Mouse (Mus musculus) forebrain, embryonic 13.5 days (tissue): ENCODE measurements at regions not wholly inside any gene's neighbourhood (a gene's known extent, or its start where the extent isn't known, plus 50 kb on each side); places are given as distances from the start of the nearest gene placed in this dataset.

Experiments used
- ATAC-seq: fragments of 200-750 bp; cut with Nextera tagmentation; 2 replicates; pipeline ENCODE4 v1.8.0; 2017
- H3K27ac ChIP-seq: fragments of 300-500 bp; sonication (generic); 2 replicates; pipeline ENCODE4 v1.5.1; 2015; ENCODE audit warnings: inconsistent platforms, mild to moderate bottlenecking, moderate library complexity
- H3K27me3 ChIP-seq: fragments of 300-500 bp; sonication (generic); 2 replicates; pipeline ENCODE4 v1.6.1; 2015; ENCODE audit warnings: mild to moderate bottlenecking, inconsistent platforms
- H3K36me3 ChIP-seq: fragments of 300-500 bp; sonication (generic); 2 replicates; pipeline ENCODE4 v1.6.1; 2015; ENCODE audit warnings: mild to moderate bottlenecking, inconsistent platforms; ENCODE audit not compliant: poor library complexity, severe bottlenecking
- H3K4me1 ChIP-seq: fragments of 300-500 bp; sonication (generic); 2 replicates; pipeline ENCODE4 v1.6.1; 2015; ENCODE audit warnings: inconsistent platforms
- H3K4me2 ChIP-seq: fragments of 300-500 bp; sonication (generic); 2 replicates; pipeline ENCODE4 v1.6.1; 2015; ENCODE audit warnings: inconsistent platforms, mild to moderate bottlenecking, moderate library complexity
- H3K4me3 ChIP-seq: fragments of 300-500 bp; sonication (generic); 2 replicates; pipeline ENCODE4 v1.5.1; 2015; ENCODE audit warnings: mild to moderate bottlenecking, inconsistent platforms
- H3K9ac ChIP-seq: fragments of 300-500 bp; sonication (generic); 2 replicates; pipeline ENCODE4 v1.6.1; 2015; ENCODE audit warnings: mild to moderate bottlenecking, inconsistent platforms
- H3K9me3 ChIP-seq: fragments of 300-500 bp; sonication (generic); replicated peaks from 2 replicates; pipeline ENCODE4 v1.6.1; 2016; ENCODE audit warnings: inconsistent platforms
- WGBS: fragments of 180-500 bp; shearing (Covaris S2); methylation state at CpG from one replicate; pipeline ENCODE4 v1.1.7; 2015; 5-methylcytosine and 5-hydroxymethylcytosine counted together

GRCm38 (mm10) chr8:102845362-102845761 is 59.9 kb upstream of the Cdh11 start:
- Histone ChIP-seq H3K4me3 (no peak overlapping the region), H3K27ac (no peak overlapping the region), H3K27me3 (no peaks in the 10 kb centered on the region), H3K9ac (no peak overlapping the region), H3K4me2 (no peak overlapping the region), H3K4me1 (no peaks in the 10 kb centered on the region), H3K36me3 (no peaks in the 10 kb centered on the region), H3K9me3 (no peaks in the 10 kb centered on the region)
- ATAC-seq = no peak

- Histone ChIP-seq H3K4me3 (no peak overlapping the region), H3K27ac (no peak overlapping the region), H3K9me3 (no peaks in the 10 kb centered on the region), H3K9ac (no peak overlapping the region), H3K27me3 (no peaks in the 10 kb centered on the region), H3K4me2 (no peak overlapping the region), H3K36me3 (no peaks in the 10 kb centered on the region), H3K4me1 (no peaks in the 10 kb centered on the region)
- ATAC-seq = no peak
- 93% methylated on average over 1 of the region's 1 CpGs for WGBS
These were observed 74.6 kb upstream of the Cdh11 start for GRCm38 (mm10) chr8:102860021-102860420.

GRCm38 (mm10) chr8:102899525-102899924 is 114.1 kb upstream of the Cdh11 start:
- Histone ChIP-seq H3K9me3 (no peaks in the 10 kb centered on the region), H3K4me2 (no peak overlapping the region), H3K27ac (no peak overlapping the region), H3K36me3 (no peaks in the 10 kb centered on the region), H3K9ac (no peak overlapping the region), H3K27me3 (no peaks in the 10 kb centered on the region), H3K4me1 (no peaks in the 10 kb centered on the region), H3K4me3 (no peak overlapping the region)
- ATAC-seq = no peak
- WGBS = 85% methylated on average over 2 of the region's 2 CpGs

GRCm38 (mm10) chr8:102900662-102901061 is 115.2 kb upstream of the Cdh11 start:
- H3K9me3 ChIP-seq = no peaks in the 10 kb centered on the region
- H3K9ac ChIP-seq = no peak overlapping the region
- no peaks in the 10 kb centered on the region for H3K4me1 ChIP-seq
- H3K36me3 ChIP-seq = no peaks in the 10 kb centered on the region
- no peak overlapping the region for H3K27ac ChIP-seq
- no peak overlapping the region for H3K4me3 ChIP-seq
- H3K4me2 ChIP-seq = no peak overlapping the region
- 15% methylated on average over 5 of the region's 5 CpGs for whole genome bisulfite sequencing
- H3K27me3 ChIP-seq = no peaks in the 10 kb centered on the region
- ATAC-seq = no peak

GRCm38 (mm10) chr8:102907444-102907843 is 122.0 kb upstream of the Cdh11 start:
- Histone ChIP-seq H3K9me3 (no peaks in the 10 kb centered on the region), H3K36me3 (no peaks in the 10 kb centered on the region), H3K4me1 (no peaks in the 10 kb centered on the region), H3K4me2 (no peak overlapping the region), H3K4me3 (no peak overlapping the region), H3K27me3 (no peaks in the 10 kb centered on the region), H3K9ac (no peak overlapping the region), H3K27ac (no peak overlapping the region)
- no peak for ATAC-seq
- WGBS = 88% methylated on average over 2 of the region's 2 CpGs

GRCm38 (mm10) chr8:102931342-102931835 is 145.9 kb upstream of the Cdh11 start:
- Histone ChIP-seq H3K4me2 (no peak overlapping the region), H3K27me3 (no peaks in the 10 kb centered on the region), H3K4me1 (peaks cover 15% of the 10 kb centered on the region; the same call in 1 of the 2 replicates), H3K4me3 (no peak overlapping the region), H3K9me3 (no peaks in the 10 kb centered on the region), H3K9ac (no peak overlapping the region), H3K27ac (no peak overlapping the region), H3K36me3 (no peaks in the 10 kb centered on the region)
- ATAC-seq = peak; percentile 50; the same call in 1 of the 2 replicates
- 5% methylated on average over 3 of the region's 3 CpGs for WGBS

- WGBS = 89% methylated on average over 2 of the region's 2 CpGs
- no peak for ATAC-seq
- Histone ChIP-seq H3K4me1 (no peaks in the 10 kb centered on the region), H3K4me3 (no peak overlapping the region), H3K27ac (no peak overlapping the region), H3K36me3 (no peaks in the 10 kb centered on the region), H3K27me3 (no peaks in the 10 kb centered on the region), H3K4me2 (no peak overlapping the region), H3K9ac (no peak overlapping the region), H3K9me3 (no peaks in the 10 kb centered on the region)
These were observed 153.3 kb upstream of the Cdh11 start for GRCm38 (mm10) chr8:102938771-102939170.

GRCm38 (mm10) chr8:102945546-102945945 is 160.1 kb upstream of the Cdh11 start:
- Histone ChIP-seq H3K4me3 (no peak overlapping the region), H3K27me3 (no peaks in the 10 kb centered on the region), H3K27ac (no peak overlapping the region), H3K4me1 (no peaks in the 10 kb centered on the region), H3K36me3 (no peaks in the 10 kb centered on the region), H3K9ac (no peak overlapping the region), H3K4me2 (no peak overlapping the region), H3K9me3 (no peaks in the 10 kb centered on the region)
- 94% methylated on average over 5 of the region's 5 CpGs for WGBS
- no peak for ATAC-seq

GRCm38 (mm10) chr8:102978161-102978581 is 192.7 kb upstream of the Cdh11 start:
- ATAC-seq = no peak
- no peak overlapping the region for H3K9ac ChIP-seq

GRCm38 (mm10) chr8:102983220-102983909 is 197.9 kb upstream of the Cdh11 start:
- H3K4me3 ChIP-seq = no peak overlapping the region
- 20% methylated on average over 3 of the region's 3 CpGs for WGBS
- H3K27me3 ChIP-seq = no peaks in the 10 kb centered on the region
- no peaks in the 10 kb centered on the region for H3K36me3 ChIP-seq
- H3K4me1 ChIP-seq = peaks cover 13% of the 10 kb centered on the region
- no peak overlapping the region for H3K9ac ChIP-seq
- no peak overlapping the region for H3K27ac ChIP-seq
- no peak for ATAC-seq
- H3K4me2 ChIP-seq = no peak overlapping the region
- H3K9me3 ChIP-seq = no peaks in the 10 kb centered on the region

More at GRCm38 (mm10) chr8:102978161-102978581, 192.7 kb upstream of the Cdh11 start:
- Histone ChIP-seq H3K27me3 (no peaks in the 10 kb centered on the region), H3K4me2 (no peak overlapping the region), H3K27ac (no peak overlapping the region), H3K4me3 (no peak overlapping the region), H3K9me3 (no peaks in the 10 kb centered on the region), H3K36me3 (no peaks in the 10 kb centered on the region), H3K4me1 (peaks cover 3% of the 10 kb centered on the region; the same call in 1 of the 2 replicates)
- WGBS = 85% methylated on average over 7 of the region's 7 CpGs

- no peaks in the 10 kb centered on the region for H3K36me3 ChIP-seq
- no peaks in the 10 kb centered on the region for H3K27me3 ChIP-seq
- no peak overlapping the region for H3K9ac ChIP-seq
- no peaks in the 10 kb centered on the region for H3K9me3 ChIP-seq
- peak; percentile 82 for ATAC-seq
- peaks cover 13% of the 10 kb centered on the region for H3K4me1 ChIP-seq
- no peak overlapping the region for H3K4me3 ChIP-seq
- 31% methylated on average over 3 of the region's 3 CpGs for WGBS
- no peak overlapping the region for H3K4me2 ChIP-seq
- no peak overlapping the region for H3K27ac ChIP-seq
These were observed 198.4 kb upstream of the Cdh11 start for GRCm38 (mm10) chr8:102983910-102984225.

- 75% methylated on average over 2 of the region's 2 CpGs for WGBS
- Histone ChIP-seq H3K4me3 (no peak overlapping the region), H3K27ac (no peak overlapping the region), H3K36me3 (no peaks in the 10 kb centered on the region), H3K9me3 (no peaks in the 10 kb centered on the region), H3K4me2 (no peak overlapping the region), H3K27me3 (no peaks in the 10 kb centered on the region), H3K4me1 (no peaks in the 10 kb centered on the region), H3K9ac (no peak overlapping the region)
- ATAC-seq = no peak
These were observed 222.0 kb upstream of the Cdh11 start for GRCm38 (mm10) chr8:103007284-103007984.
